Mouse (Mus musculus): ENCODE results near the gene Szt2. TPM values are rescaled to one million over a fixed set of nuclear protein-coding genes. Genes with fewer than 3 reads are reported as not detected.

The Szt2 gene
- total and polyA plus RNA-seq, 3 experiments: 3.2 to 18.9 (median 7.4) TPM

GRCm38 (mm10) chr4:118359211-118359895, 49.7 kb downstream of the Szt2 start:
- H3K4me3 ChIP-seq (replicated peaks in 1 of 3; ENCODE audit: low read depth in 2 of 3, low read length in 2 of 3, poor library complexity in 1 of 3): peak overlapping the region; percentile 28 to 77 (median 73)
- no peaks in the 10 kb centered on the region for H3K79me2 ChIP-seq (replicated peaks; ENCODE audit: control insufficient read depth, extremely low read depth, insufficient read depth, poor library complexity, severe bottlenecking)
- in situ Hi-C loops (cut with MboI; ENCODE audit: low pct_ligation_motif_present, low pct_unique_long_range_greater_than_20kb, low sequenced_read_pairs) (no loop called here), dilution Hi-C loops (cut with MboI; ENCODE audit: extremely low pct_ligation_motif_present, extremely low pct_unique_long_range_greater_than_20kb, low sequenced_read_pairs) (no loop called here)
- no peaks in the 10 kb centered on the region for H3K27me3 ChIP-seq (replicated peaks)
- H3K4me2 ChIP-seq (ENCODE audit: insufficient read depth, low read depth, poor library complexity, severe bottlenecking): peak overlapping the region; percentile 81
- peaks cover 26 to 32% of the 10 kb centered on the region in 2 experiments for H3K36me3 ChIP-seq (replicated peaks in 1 of 2; ENCODE audit: control insufficient read depth in 1 of 2, insufficient read depth in 1 of 2, low read length in 1 of 2)
- peak; percentile 21 for DNase-seq (ENCODE audit: extremely low read depth)
- TF ChIP-seq SMC3 (IDR thresholded peaks at IDR 0.05; ENCODE audit: low read depth, low read length) (no peak), BHLHE40 (IDR thresholded peaks at IDR 0.05; ENCODE audit: low read depth, low read length) (no peak), MYC (IDR thresholded peaks at IDR 0.05; ENCODE audit: low read depth, low read length) (no peak), IRF4 (IDR thresholded peaks at IDR 0.05; ENCODE audit: low read depth, low read length) (no peak), SIN3A (IDR thresholded peaks at IDR 0.05; ENCODE audit: low read length) (peak; percentile 73), MEF2A (IDR thresholded peaks at IDR 0.05; ENCODE audit: borderline replicate concordance, low read depth, low read length) (no peak), CHD1 (IDR thresholded peaks at IDR 0.05; ENCODE audit: low read depth, low read length) (peak; percentile 94), PAX5 (IDR thresholded peaks at IDR 0.05; ENCODE audit: low read length) (no peak), MXI1 (IDR thresholded peaks at IDR 0.05; ENCODE audit: low read depth, low read length) (no peak), MAFK (IDR thresholded peaks at IDR 0.05; ENCODE audit: insufficient replicate concordance, low read length) (no peak), ELF1 (IDR thresholded peaks at IDR 0.05; ENCODE audit: low read depth, low read length) (no peak), EP300 (IDR thresholded peaks at IDR 0.05; ENCODE audit: low read length) (no peak), RCOR1 (conservative IDR thresholded peaks at IDR 0.05; ENCODE audit: low read depth, low read length) (no peak), HCFC1 (IDR thresholded peaks at IDR 0.05; ENCODE audit: low read depth, low read length) (no peak), TCF12 (IDR thresholded peaks at IDR 0.05; ENCODE audit: low read depth, low read length) (no peak), USF2 (conservative IDR thresholded peaks at IDR 0.05; ENCODE audit: low read depth, low read length) (no peak), RAD21 (IDR thresholded peaks at IDR 0.05; ENCODE audit: low read depth, low read length) (no peak), MAZ (IDR thresholded peaks at IDR 0.05; ENCODE audit: low read depth, low read length) (no peak), TBP (conservative IDR thresholded peaks at IDR 0.05; ENCODE audit: low read depth, low read length) (0 out of 2 replicates have a peak, but pooled peaks have one; percentile 51), ETS1 (conservative IDR thresholded peaks at IDR 0.05; ENCODE audit: low read depth, low read length) (no peak), USF1 (IDR thresholded peaks at IDR 0.05; ENCODE audit: low read depth, low read length) (no peak), ZNF384 (IDR thresholded peaks at IDR 0.05; ENCODE audit: low read depth, low read length) (0 out of 2 replicates have a peak, but pooled peaks have one; percentile 17), POLR2AphosphoS2 (IDR thresholded peaks at IDR 0.05; ENCODE audit: low read depth, low read length) (no peak), ZC3H11A (IDR thresholded peaks at IDR 0.05; ENCODE audit: low read depth, low read length) (no peak), NELFE (IDR thresholded peaks at IDR 0.05; ENCODE audit: low read depth, low read length) (no peak), POLR2A (IDR thresholded peaks at IDR 0.05; ENCODE audit: low read depth, low read length) (no peak), NRF1 (IDR thresholded peaks at IDR 0.05; ENCODE audit: low read depth, low read length) (no peak), JUND (conservative IDR thresholded peaks at IDR 0.05; ENCODE audit: low read depth, low read length) (no peak), CTCF (conservative IDR thresholded peaks at IDR 0.05 in 1 of 2, IDR thresholded peaks at IDR 0.05 in 1 of 2; ENCODE audit: low read depth in 2 of 2, low read length in 2 of 2) (no peak)
- H3K4me1 ChIP-seq (ENCODE audit: control insufficient read depth in 1 of 2, insufficient read depth in 2 of 2): peaks cover 0 to 8% of the 10 kb centered on the region in 2 experiments; a peak in 2 of 4 replicates
- H3K9me3 ChIP-seq (replicated peaks; ENCODE audit: low read length): peaks cover 5% of the 10 kb centered on the region
- H3K27ac ChIP-seq (ENCODE audit: insufficient read depth, low read depth): no peak overlapping the region
- H3K9ac ChIP-seq (ENCODE audit: insufficient read depth, low read depth): peak overlapping the region; percentile 17
